Mouse (Mus musculus) limb, embryonic 13.5 days (tissue): ENCODE data around the gene Cxcr1. TPM values are rescaled to one million over a fixed set of nuclear protein-coding genes. Genes with fewer than 3 reads are reported as not detected.
A peak's percentile ranks its signal among the peaks of the same experiment; 100 is the strongest.

Experiments
- ATAC-seq: fragments of 200-750 bp; cut with Nextera tagmentation; 2 replicates; pipeline ENCODE4 v1.8.0; 2017; ENCODE audit warnings: low read depth, moderate number of reproducible peaks, moderate TSS enrichment; ENCODE audit not compliant: low FRiP score
- H3K27ac ChIP-seq: fragments of 300-500 bp; sonication (generic); 2 replicates; pipeline ENCODE4 v1.5.1; 2015; ENCODE audit warnings: inconsistent platforms, mild to moderate bottlenecking, moderate library complexity
- H3K27me3 ChIP-seq: fragments of 300-500 bp; sonication (generic); 2 replicates; pipeline ENCODE4 v1.6.1; 2015; ENCODE audit warnings: mild to moderate bottlenecking, inconsistent platforms
- H3K36me3 ChIP-seq: fragments of 300-500 bp; sonication (generic); 2 replicates; pipeline ENCODE4 v1.6.1; 2015; ENCODE audit warnings: inconsistent platforms, mild to moderate bottlenecking, moderate library complexity
- H3K4me1 ChIP-seq: fragments of 300-500 bp; sonication (generic); 2 replicates; pipeline ENCODE4 v1.6.1; 2015; ENCODE audit warnings: inconsistent platforms
- H3K4me2 ChIP-seq: fragments of 300-500 bp; sonication (generic); replicated peaks from 2 replicates; pipeline ENCODE4 v1.6.1; 2015; ENCODE audit warnings: inconsistent platforms, mild to moderate bottlenecking, moderate library complexity
- H3K4me3 ChIP-seq: fragments of 300-500 bp; sonication (generic); 2 replicates; pipeline ENCODE4 v1.5.1; 2015; ENCODE audit warnings: moderate library complexity, mild to moderate bottlenecking, inconsistent platforms
- H3K9ac ChIP-seq: fragments of 300-500 bp; sonication (generic); 2 replicates; pipeline ENCODE4 v1.6.1; 2015; ENCODE audit warnings: mild to moderate bottlenecking, inconsistent platforms
- H3K9me3 ChIP-seq: fragments of 300-500 bp; sonication (generic); 2 replicates; pipeline ENCODE4 v1.6.1; 2016; ENCODE audit warnings: inconsistent platforms
- WGBS: fragments of 180-500 bp; shearing (Covaris S2); methylation state at CpG from one replicate; pipeline ENCODE4 v1.1.7; 2015; 5-methylcytosine and 5-hydroxymethylcytosine counted together
- microRNA counts: library from miRNA; unstranded; fragments of <30 nt; microRNA quantifications from one replicate; lab custom pipeline; 2016
- microRNA-seq: library from miRNA; unstranded; fragments of <30 nt; microRNA quantifications from one replicate; pipeline ENCODE4, GENCODE M21; 2016
- polyA plus RNA-seq: library from polyadenylated mRNA; unstranded; fragments of >200 nt; fragmentation: Nextera tagmentation; extraction: Ambion mirVana; gene quantifications from 2 replicates; pipeline ENCODE4 v1.2.1, GENCODE M21; 2015

The Cxcr1 gene
- polyA plus RNA-seq, 1 experiment from 2014 or later = not detected

- H3K27me3 ChIP-seq = no peaks in the 10 kb centered on the region
- no peaks in the 10 kb centered on the region for H3K9me3 ChIP-seq
- no peak overlapping the region for H3K9ac ChIP-seq
- no peak overlapping the region for H3K27ac ChIP-seq
- H3K4me2 ChIP-seq = no peak overlapping the region
- H3K4me3 ChIP-seq = no peak overlapping the region
- WGBS = 94% methylated on average over 6 of the region's 6 CpGs
- no peaks in the 10 kb centered on the region for H3K36me3 ChIP-seq
- no peak for ATAC-seq
- no peaks in the 10 kb centered on the region for H3K4me1 ChIP-seq
Measured at GRCm38 (mm10) chr1:74155435-74156012, 38.9 kb downstream of the Cxcr1 start.

GRCm38 (mm10) chr1:74153461-74154184 is 40.8 kb downstream of the Cxcr1 start, which contains the start of gene Cxcr2:
Gene Cxcr2 (plus strand): TSS chr1:74153989.
- 72% methylated on average over 8 of the region's 8 CpGs for WGBS
- ATAC-seq = no peak
- no peaks in the 10 kb centered on the region for H3K4me1 ChIP-seq
- H3K9me3 ChIP-seq = no peaks in the 10 kb centered on the region
- H3K4me3 ChIP-seq = no peak within 1 kb of the TSS
- no peaks in the 10 kb centered on the region for H3K36me3 ChIP-seq
- no peak within 1 kb of the TSS for H3K9ac ChIP-seq
- H3K4me2 ChIP-seq = no peak within 1 kb of the TSS
- no peaks in the 10 kb centered on the region for H3K27me3 ChIP-seq
- H3K27ac ChIP-seq = no peak within 1 kb of the TSS

DNA sequence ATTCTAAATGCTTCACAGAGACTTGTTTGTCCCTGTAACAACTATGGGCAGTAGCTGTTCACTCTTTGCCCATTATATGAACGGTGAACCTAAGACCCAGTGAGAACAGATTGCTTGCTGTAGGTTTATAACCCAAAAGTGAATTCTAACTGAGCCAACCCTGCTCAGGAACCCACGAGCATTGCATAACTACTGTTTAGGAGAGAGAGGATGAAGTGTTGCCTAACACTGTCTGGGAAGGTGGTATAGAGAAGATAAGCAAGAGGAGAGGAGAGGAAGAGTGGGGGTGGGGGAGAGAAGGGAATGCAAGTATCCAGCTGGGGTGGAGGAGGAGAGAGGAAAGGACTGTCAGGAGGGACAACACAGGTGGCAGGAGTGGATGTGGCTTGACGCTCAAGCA is 43.3 kb downstream of the Cxcr1 start:
- 75% methylated on average over 3 of the region's 3 CpGs for WGBS
- ATAC-seq = no peak
- Histone ChIP-seq H3K36me3 (no peaks in the 10 kb centered on the region), H3K9ac (no peak overlapping the region), H3K4me2 (no peak overlapping the region), H3K4me3 (no peak overlapping the region), H3K27me3 (no peaks in the 10 kb centered on the region), H3K4me1 (no peaks in the 10 kb centered on the region), H3K9me3 (no peaks in the 10 kb centered on the region), H3K27ac (no peak overlapping the region)

DNA sequence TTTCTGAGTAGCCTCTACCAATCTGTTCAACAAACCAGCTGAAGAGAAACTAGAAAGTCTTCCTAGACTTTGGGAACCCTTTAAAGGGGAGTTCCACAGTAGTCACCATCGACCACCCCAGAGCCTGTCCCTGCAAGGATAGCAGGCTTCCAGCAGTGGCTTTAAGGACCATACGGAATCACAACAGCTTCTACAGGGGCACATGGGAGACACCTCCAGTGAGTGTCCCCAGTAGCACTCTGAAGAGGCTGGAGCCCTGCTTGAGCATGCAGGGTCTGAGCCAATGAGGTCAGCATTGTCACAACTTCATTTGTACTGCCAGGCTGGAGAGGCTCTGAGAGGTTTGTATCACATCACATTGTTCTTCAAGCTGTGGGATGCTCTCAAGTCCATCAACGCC is 44.3 kb downstream of the Cxcr1 start:
- H3K9me3 ChIP-seq = no peaks in the 10 kb centered on the region
- no peak for ATAC-seq
- no peak overlapping the region for H3K27ac ChIP-seq
- H3K4me3 ChIP-seq = no peak overlapping the region
- no peaks in the 10 kb centered on the region for H3K4me1 ChIP-seq
- WGBS = 77% methylated on average over 3 of the region's 3 CpGs
- H3K9ac ChIP-seq = no peak overlapping the region
- H3K36me3 ChIP-seq = no peaks in the 10 kb centered on the region
- no peak overlapping the region for H3K4me2 ChIP-seq
- no peaks in the 10 kb centered on the region for H3K27me3 ChIP-seq

DNA sequence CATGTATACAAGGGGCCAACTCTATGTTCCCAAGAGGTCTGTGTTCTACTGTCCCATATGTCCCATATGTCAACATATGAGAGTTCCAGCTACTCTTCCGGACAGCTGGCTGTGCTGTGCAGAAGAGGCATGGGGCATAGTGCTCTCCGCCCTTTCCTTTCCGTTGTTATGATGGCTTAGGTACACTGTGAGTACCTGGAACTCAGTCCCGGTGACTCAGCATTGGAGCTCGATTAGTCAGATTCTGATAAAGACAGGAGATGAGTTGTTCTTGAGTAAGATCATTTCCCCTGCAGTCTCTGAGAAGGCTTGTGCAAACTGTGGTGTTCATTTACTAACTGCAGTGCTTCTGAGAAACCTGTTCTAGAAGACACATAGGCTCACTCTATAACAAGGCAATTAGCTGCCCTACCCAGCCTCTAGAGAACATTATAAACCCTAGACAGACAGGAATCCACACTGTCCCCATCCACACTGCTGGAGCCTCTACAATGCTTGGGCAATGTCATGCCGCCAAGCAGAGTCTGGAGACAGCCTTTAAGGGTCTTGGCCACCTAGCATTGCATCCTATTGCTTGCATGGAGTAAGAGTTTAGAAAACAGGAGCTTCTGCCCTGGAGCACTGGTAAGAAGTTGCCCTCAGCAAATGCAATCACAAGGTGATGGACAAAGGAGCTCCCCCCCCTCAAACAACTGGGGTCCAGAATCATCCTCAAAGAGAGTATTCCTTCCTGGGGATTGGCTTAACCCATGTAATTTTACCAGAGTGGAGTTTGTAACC is 45.1 kb downstream of the Cxcr1 start:
- 86% methylated on average over 6 of the region's 6 CpGs for WGBS
- no peaks in the 10 kb centered on the region for H3K9me3 ChIP-seq
- ATAC-seq = no peak
- H3K27ac ChIP-seq = no peak overlapping the region
- no peaks in the 10 kb centered on the region for H3K36me3 ChIP-seq
- H3K9ac ChIP-seq = no peak overlapping the region
- H3K4me2 ChIP-seq = no peak overlapping the region
- H3K4me1 ChIP-seq = no peaks in the 10 kb centered on the region
- no peak overlapping the region for H3K4me3 ChIP-seq
- H3K27me3 ChIP-seq = no peaks in the 10 kb centered on the region

MicroRNA genes within 50 kb of the gene (microRNA counts, 519-probe panel; counts per million panel counts)
- 1,601 counts per million, percentile 17 among the panel's probes with 10 or more counts for microRNA mmu-miR-1928 (lab: Ali Mortazavi, UCI)

Small RNAs within 50 kb of the gene (microRNA-seq; reads per million reads assigned to microRNA genes)
- not detected for gene Mir1928

Other genes starting within 250 kb of the Cxcr1 start
- 44.4 and 45.1 TPM in 2 replicates for gene Tns1, start 70.2 kb downstream of the Cxcr1 start, polyA plus RNA-seq
- gene Rufy4, start 69.1 kb downstream of the Cxcr1 start, polyA plus RNA-seq = 0.15 and 0.33 TPM in 2 replicates
- 0.10 and 0.13 TPM in 2 replicates for gene Cxcr2, start 40.6 kb downstream of the Cxcr1 start, polyA plus RNA-seq
- 384 and 389 TPM in 2 replicates for gene Arpc2, start 41.5 kb upstream of the Cxcr1 start, polyA plus RNA-seq
- gene Gpbar1, start 83.9 kb upstream of the Cxcr1 start, polyA plus RNA-seq = 0.18 and 0.31 TPM in 2 replicates
- 220 and 232 TPM in 2 replicates for gene Aamp, start 90.1 kb upstream of the Cxcr1 start, polyA plus RNA-seq
- gene Pnkd, start 90.3 kb upstream of the Cxcr1 start, polyA plus RNA-seq = 108 and 112 TPM in 2 replicates
- gene Tmbim1, start 111.0 kb upstream of the Cxcr1 start, polyA plus RNA-seq = 30.6 and 31.7 TPM in 2 replicates
- gene Catip, start 167.5 kb upstream of the Cxcr1 start, polyA plus RNA-seq = 1.2 and 1.5 TPM in 2 replicates
- gene Slc11a1, start 180.6 kb upstream of the Cxcr1 start, polyA plus RNA-seq = 2.4 and 2.9 TPM in 2 replicates
- 87.5 and 90.9 TPM in 2 replicates for gene Ctdsp1, start 196.9 kb upstream of the Cxcr1 start, polyA plus RNA-seq
- gene Vil1, start 214.7 kb upstream of the Cxcr1 start, polyA plus RNA-seq = 0.17 and 0.20 TPM in 2 replicates